Mouse (Mus musculus): ENCODE measurements at regions not wholly inside any gene's neighbourhood (a gene's known extent, or its start where the extent isn't known, plus 50 kb on each side); places are given as distances from the start of the nearest gene placed in this dataset.
"Not testable (repeated sequence)": the region's sequence is repeated elsewhere in the genome, so short reads cannot be mapped to it uniquely, and the experiment has no call there.

DNA sequence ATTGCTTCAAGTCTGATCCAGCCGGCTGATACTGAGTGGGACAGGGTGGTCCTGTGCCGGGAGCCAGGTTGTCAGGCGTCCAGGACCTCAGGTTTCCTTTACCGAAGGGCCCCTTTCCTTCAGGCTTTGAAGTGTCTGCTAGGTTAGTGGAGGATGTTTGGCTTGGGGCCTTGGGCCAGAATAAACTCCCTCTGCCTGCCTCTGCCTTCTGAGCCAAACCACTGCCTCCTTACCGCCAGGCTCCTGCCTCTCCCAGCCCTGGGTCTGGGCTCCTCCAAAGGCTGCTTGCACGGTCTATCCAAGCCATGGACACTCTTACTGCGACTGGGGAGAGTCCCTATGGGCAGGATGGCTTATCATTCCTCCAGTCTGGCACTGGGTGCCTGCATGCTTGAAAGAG, 62.3 kb upstream of the Col1a1 start:
- no peak for TF ChIP-seq CTCF (IDR thresholded peaks at IDR 0.05; ENCODE audit: control insufficient read depth, insufficient read depth, insufficient replicate concordance, low read depth, low read length)
- no peak for TF ChIP-seq POLR2A (IDR thresholded peaks at IDR 0.05; ENCODE audit: control insufficient read depth, low read depth, low read length)
- Histone ChIP-seq H3K4me1 (ENCODE audit: control insufficient read depth, insufficient read depth, low read length) (peaks cover 8% of the 10 kb centered on the region), H3K36me3 (ENCODE audit: control insufficient read depth, insufficient read depth, low read length) (no peaks in the 10 kb centered on the region), H3K27me3 (ENCODE audit: control insufficient read depth, insufficient read depth, low read length) (no peaks in the 10 kb centered on the region), H3K4me3 (ENCODE audit: control insufficient read depth, low read depth, low read length) (no peak overlapping the region), H3K27ac (ENCODE audit: control insufficient read depth, insufficient read depth, low read depth, low read length) (no peak overlapping the region)

GRCm38 (mm10) chr11:94872921-94873320, 63.1 kb upstream of the Col1a1 start:
- no peaks in the 10 kb centered on the region for H3K36me3 ChIP-seq (ENCODE audit: control insufficient read depth, insufficient read depth, low read length)
- no peaks in the 10 kb centered on the region for H3K27me3 ChIP-seq (ENCODE audit: control insufficient read depth, insufficient read depth, low read length)
- TF ChIP-seq POLR2A (IDR thresholded peaks at IDR 0.05; ENCODE audit: control insufficient read depth, low read depth, low read length) (no peak; the same call in 1 of the 2 replicates), CTCF (IDR thresholded peaks at IDR 0.05; ENCODE audit: control insufficient read depth, insufficient read depth, insufficient replicate concordance, low read depth, low read length) (0 out of 2 replicates have a peak, but pooled peaks have one; percentile 7)
- peak overlapping the region; percentile 45 for H3K4me3 ChIP-seq (ENCODE audit: control insufficient read depth, low read depth, low read length)
- H3K4me1 ChIP-seq (ENCODE audit: control insufficient read depth, insufficient read depth, low read length), result peaks cover 8% of the 10 kb centered on the region
- H3K27ac ChIP-seq (ENCODE audit: control insufficient read depth, insufficient read depth, low read depth, low read length), result peak overlapping the region; percentile 69

- no peaks in the 10 kb centered on the region for H3K27me3 ChIP-seq (ENCODE audit: control insufficient read depth, insufficient read depth, low read length)
- TF ChIP-seq CTCF (IDR thresholded peaks at IDR 0.05; ENCODE audit: control insufficient read depth, insufficient read depth, insufficient replicate concordance, low read depth, low read length) (peak; percentile 69; the same call in 1 of the 2 replicates), POLR2A (IDR thresholded peaks at IDR 0.05; ENCODE audit: control insufficient read depth, low read depth, low read length) (no peak)
- H3K4me1 ChIP-seq (ENCODE audit: control insufficient read depth, insufficient read depth, low read length), result peaks cover 8% of the 10 kb centered on the region
Measured at GRCm38 (mm10) chr11:94870341-94870740, 65.7 kb upstream of the Col1a1 start.

GRCm38 (mm10) chr11:94869866-94870265, 66.2 kb upstream of the Col1a1 start:
- H3K36me3 ChIP-seq (ENCODE audit: control insufficient read depth, insufficient read depth, low read length); H3K27me3 ChIP-seq (ENCODE audit: control insufficient read depth, insufficient read depth, low read length); H3K4me3 ChIP-seq (ENCODE audit: control insufficient read depth, low read depth, low read length); H3K27ac ChIP-seq (ENCODE audit: control insufficient read depth, insufficient read depth, low read depth, low read length); H3K4me1 ChIP-seq (ENCODE audit: control insufficient read depth, insufficient read depth, low read length): not testable (repeated sequence)

More at GRCm38 (mm10) chr11:94870341-94870740, 65.7 kb upstream of the Col1a1 start:
- no peaks in the 10 kb centered on the region for H3K36me3 ChIP-seq (ENCODE audit: control insufficient read depth, insufficient read depth, low read length)
- no peak overlapping the region for H3K4me3 ChIP-seq (ENCODE audit: control insufficient read depth, low read depth, low read length)
- H3K27ac ChIP-seq (ENCODE audit: control insufficient read depth, insufficient read depth, low read depth, low read length), result no peak overlapping the region

- H3K27me3 ChIP-seq (ENCODE audit: control insufficient read depth, insufficient read depth, low read length), result no peaks in the 10 kb centered on the region
- H3K36me3 ChIP-seq (ENCODE audit: control insufficient read depth, insufficient read depth, low read length), result no peaks in the 10 kb centered on the region
- H3K4me3 ChIP-seq (ENCODE audit: control insufficient read depth, low read depth, low read length), result no peak overlapping the region
- no peaks in the 10 kb centered on the region for H3K4me1 ChIP-seq (ENCODE audit: control insufficient read depth, insufficient read depth, low read length)
- no peak overlapping the region for H3K27ac ChIP-seq (ENCODE audit: control insufficient read depth, insufficient read depth, low read depth, low read length)
- TF ChIP-seq POLR2A (IDR thresholded peaks at IDR 0.05; ENCODE audit: control insufficient read depth, low read depth, low read length), result no peak
- TF ChIP-seq CTCF (IDR thresholded peaks at IDR 0.05; ENCODE audit: control insufficient read depth, insufficient read depth, insufficient replicate concordance, low read depth, low read length), result peak; percentile 77; the same call in 1 of the 2 replicates
Measured at GRCm38 (mm10) chr11:94866176-94866967, 69.7 kb upstream of the Col1a1 start.

DNA sequence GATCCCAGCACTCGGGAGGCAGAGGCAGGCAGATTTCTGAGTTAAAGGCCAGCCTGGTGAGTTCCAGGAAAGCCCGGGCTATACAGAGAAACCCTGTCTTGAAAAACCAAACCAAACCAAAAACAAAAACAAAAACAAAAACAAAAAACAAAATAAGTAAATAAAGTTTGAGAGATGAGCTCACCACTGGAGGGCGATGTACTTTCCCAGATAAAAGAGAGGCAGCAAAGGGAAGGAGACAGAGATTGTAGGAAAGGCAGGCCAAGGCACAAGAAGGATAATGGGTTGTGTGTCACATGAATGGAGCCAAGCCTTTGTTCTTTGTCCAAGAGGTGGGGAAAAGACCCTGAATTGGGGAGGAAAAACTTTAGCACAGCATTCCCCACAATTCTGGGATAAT, 67.6 kb upstream of the Tmem92 start:
- no peak overlapping the region for H3K4me3 ChIP-seq (ENCODE audit: control insufficient read depth, low read depth, low read length)
- TF ChIP-seq POLR2A (IDR thresholded peaks at IDR 0.05; ENCODE audit: control insufficient read depth, low read depth, low read length), result no peak
- TF ChIP-seq CTCF (IDR thresholded peaks at IDR 0.05; ENCODE audit: control insufficient read depth, insufficient read depth, insufficient replicate concordance, low read depth, low read length), result no peak

GRCm38 (mm10) chr11:94839133-94839532, 56.6 kb upstream of the Tmem92 start:
- H3K4me3 ChIP-seq (ENCODE audit: control insufficient read depth, low read depth, low read length), result no peak overlapping the region
- no peaks in the 10 kb centered on the region for H3K36me3 ChIP-seq (ENCODE audit: control insufficient read depth, insufficient read depth, low read length)
- no peak for TF ChIP-seq POLR2A (IDR thresholded peaks at IDR 0.05; ENCODE audit: control insufficient read depth, low read depth, low read length)
- TF ChIP-seq CTCF (IDR thresholded peaks at IDR 0.05; ENCODE audit: control insufficient read depth, insufficient read depth, insufficient replicate concordance, low read depth, low read length), result no peak
- no peak overlapping the region for H3K27ac ChIP-seq (ENCODE audit: control insufficient read depth, insufficient read depth, low read depth, low read length)
- no peaks in the 10 kb centered on the region for H3K4me1 ChIP-seq (ENCODE audit: control insufficient read depth, insufficient read depth, low read length)
- H3K27me3 ChIP-seq (ENCODE audit: control insufficient read depth, insufficient read depth, low read length), result no peaks in the 10 kb centered on the region

More for the DNA sequence above, 67.6 kb upstream of the Tmem92 start:
- Histone ChIP-seq H3K27ac (ENCODE audit: control insufficient read depth, insufficient read depth, low read depth, low read length) (no peak overlapping the region), H3K36me3 (ENCODE audit: control insufficient read depth, insufficient read depth, low read length) (no peaks in the 10 kb centered on the region), H3K27me3 (ENCODE audit: control insufficient read depth, insufficient read depth, low read length) (no peaks in the 10 kb centered on the region), H3K4me1 (ENCODE audit: control insufficient read depth, insufficient read depth, low read length) (no peaks in the 10 kb centered on the region)
